Mouse (Mus musculus) neural tube, embryonic 14.5 days (tissue): ENCODE measurements around the gene Olfr725. TPM values are rescaled to one million over a fixed set of nuclear protein-coding genes. Genes with fewer than 3 reads are reported as not detected.

Source experiments
- ATAC-seq: fragments of 200-750 bp; cut with Nextera tagmentation; 2 replicates; pipeline ENCODE4 v1.8.0; 2017; ENCODE audit warnings: low read depth, mild to moderate bottlenecking, moderate TSS enrichment, moderate library complexity
- H3K27ac ChIP-seq: fragments of 300-500 bp; sonication (generic); 2 replicates; pipeline ENCODE4 v1.5.1; 2014; ENCODE audit warnings: low read depth, mild to moderate bottlenecking, control low read depth, low read length, moderate library complexity, mixed read lengths
- H3K27me3 ChIP-seq: fragments of 300-500 bp; sonication (generic); 2 replicates; pipeline ENCODE4 v1.6.1; 2014; ENCODE audit warnings: low read length; ENCODE audit not compliant: control insufficient read depth, insufficient read depth
- H3K36me3 ChIP-seq: fragments of 300-500 bp; sonication (generic); 2 replicates; pipeline ENCODE4 v1.6.1; 2014; ENCODE audit warnings: low read length, mixed read lengths; ENCODE audit not compliant: control insufficient read depth, insufficient read depth
- H3K4me1 ChIP-seq: fragments of 300-500 bp; sonication (generic); 2 replicates; pipeline ENCODE4 v1.6.1; 2014; ENCODE audit warnings: low read length; ENCODE audit not compliant: control insufficient read depth, insufficient read depth
- H3K4me2 ChIP-seq: fragments of 300-500 bp; sonication (generic); 2 replicates; pipeline ENCODE4 v1.6.1; 2014; ENCODE audit warnings: mild to moderate bottlenecking, low read depth, low read length, control low read depth
- H3K4me3 ChIP-seq: fragments of 300-500 bp; sonication (generic); 2 replicates; pipeline ENCODE4 v1.5.1; 2014; ENCODE audit warnings: low read depth, low read length, control low read depth, mixed read lengths
- H3K9ac ChIP-seq: fragments of 300-500 bp; sonication (generic); replicated peaks from 2 replicates; pipeline ENCODE4 v1.6.1; 2014; ENCODE audit warnings: low read depth, mild to moderate bottlenecking, control low read depth, low read length, mixed read lengths
- H3K9me3 ChIP-seq: fragments of 300-500 bp; sonication (generic); 2 replicates; pipeline ENCODE4 v1.6.1; 2016; ENCODE audit warnings: low read length; ENCODE audit not compliant: control insufficient read depth
- WGBS: fragments of 180-500 bp; shearing (Covaris S2); extraction: QIAGEN DNeasy Blood & Tissue Kit; methylation state at CpG from one replicate; pipeline ENCODE4 v1.1.7; 2014; 5-methylcytosine and 5-hydroxymethylcytosine counted together
- polyA plus RNA-seq: library from polyadenylated mRNA; unstranded; fragments of >200 nt; fragmentation: Nextera tagmentation; extraction: Ambion mirVana; gene quantifications from 2 replicates; pipeline ENCODE4 v1.2.1, GENCODE M21; 2014

The Olfr725 gene
- not detected in 2 replicates for polyA plus RNA-seq

- Histone ChIP-seq H3K9me3 (no peaks in the 10 kb centered on the region), H3K4me3 (no peak within 1 kb of the TSS), H3K36me3 (no peaks in the 10 kb centered on the region), H3K4me1 (no peaks in the 10 kb centered on the region), H3K4me2 (no peak within 1 kb of the TSS), H3K27me3 (no peaks in the 10 kb centered on the region), H3K27ac (no peak within 1 kb of the TSS), H3K9ac (no peak within 1 kb of the TSS)
- no peak for ATAC-seq
Observed at GRCm38 (mm10) chr14:50040275-50040674, at the start of gene Olfr725. Olfr725 (minus strand) TSS chr14:50040375.

GRCm38 (mm10) chr14:50062733-50063104 is 22.5 kb upstream of the Olfr725 start:
- WGBS: 1% methylated on average over 4 of the region's 4 CpGs
- H3K9me3 ChIP-seq: no peaks in the 10 kb centered on the region
- no peak overlapping the region for H3K27ac ChIP-seq
- peak; percentile 64 for ATAC-seq
- no peaks in the 10 kb centered on the region for H3K4me1 ChIP-seq
- H3K4me3 ChIP-seq: peak overlapping the region; percentile 78
- H3K27me3 ChIP-seq: no peaks in the 10 kb centered on the region
- H3K4me2 ChIP-seq: peak overlapping the region; percentile 68
- no peak overlapping the region; the same call in 1 of the 2 replicates for H3K9ac ChIP-seq
- no peaks in the 10 kb centered on the region for H3K36me3 ChIP-seq

- WGBS: 1% methylated on average over 52 of the region's 52 CpGs
- Histone ChIP-seq H3K4me2 (peak overlapping the region; percentile 68), H3K27me3 (no peaks in the 10 kb centered on the region), H3K4me1 (no peaks in the 10 kb centered on the region), H3K9ac (peak overlapping the region; percentile 62), H3K9me3 (no peaks in the 10 kb centered on the region), H3K4me3 (peak overlapping the region; percentile 78), H3K36me3 (no peaks in the 10 kb centered on the region), H3K27ac (peak overlapping the region; percentile 62; the same call in 1 of the 2 replicates)
- peak; percentile 98 for ATAC-seq
Observed at GRCm38 (mm10) chr14:50061955-50062732, 22.0 kb upstream of the Olfr725 start.

GRCm38 (mm10) chr14:50061590-50061954 is 21.4 kb upstream of the Olfr725 start:
- 2% methylated on average over 13 of the region's 13 CpGs for WGBS
- H3K27me3 ChIP-seq: no peaks in the 10 kb centered on the region
- ATAC-seq: peak; percentile 30
- no peaks in the 10 kb centered on the region for H3K4me1 ChIP-seq
- peak overlapping the region; percentile 78 for H3K4me3 ChIP-seq
- no peak overlapping the region for H3K27ac ChIP-seq
- peak overlapping the region; percentile 68 for H3K4me2 ChIP-seq
- no peaks in the 10 kb centered on the region for H3K9me3 ChIP-seq
- no peaks in the 10 kb centered on the region for H3K36me3 ChIP-seq
- H3K9ac ChIP-seq: peak overlapping the region; percentile 62

- ATAC-seq: no peak
- no peaks in the 10 kb centered on the region for H3K4me1 ChIP-seq
- no peaks in the 10 kb centered on the region for H3K27me3 ChIP-seq
- WGBS: 23% methylated on average over 11 of the region's 11 CpGs
- no peaks in the 10 kb centered on the region for H3K9me3 ChIP-seq
- peak overlapping the region; percentile 78 for H3K4me3 ChIP-seq
- 0 out of 2 replicates have a peak overlapping the region, but pooled peaks have one; percentile 62 for H3K9ac ChIP-seq
- H3K4me2 ChIP-seq: peak overlapping the region; percentile 68
- H3K36me3 ChIP-seq: no peaks in the 10 kb centered on the region
- no peak overlapping the region for H3K27ac ChIP-seq
Observed at GRCm38 (mm10) chr14:50061179-50061578, 21.0 kb upstream of the Olfr725 start.

- WGBS: 88% methylated on average over 2 of the region's 2 CpGs
- H3K9me3 ChIP-seq: no peaks in the 10 kb centered on the region
- no peaks in the 10 kb centered on the region for H3K27me3 ChIP-seq
- no peak overlapping the region for H3K4me2 ChIP-seq
- no peak overlapping the region for H3K9ac ChIP-seq
- no peak overlapping the region for H3K27ac ChIP-seq
- H3K36me3 ChIP-seq: no peaks in the 10 kb centered on the region
- no peaks in the 10 kb centered on the region for H3K4me1 ChIP-seq
- H3K4me3 ChIP-seq: no peak overlapping the region
- no peak for ATAC-seq
Observed at GRCm38 (mm10) chr14:50032041-50032440, 8.1 kb downstream of the Olfr725 start.

GRCm38 (mm10) chr14:50031356-50031755 is 8.8 kb downstream of the Olfr725 start:
- Histone ChIP-seq H3K9ac (no peak overlapping the region), H3K4me3 (no peak overlapping the region), H3K36me3 (no peaks in the 10 kb centered on the region), H3K27ac (no peak overlapping the region), H3K9me3 (no peaks in the 10 kb centered on the region), H3K4me2 (no peak overlapping the region), H3K27me3 (no peaks in the 10 kb centered on the region), H3K4me1 (no peaks in the 10 kb centered on the region)
- 87% methylated on average over 4 of the region's 4 CpGs for WGBS
- no peak for ATAC-seq

- Histone ChIP-seq H3K36me3 (no peaks in the 10 kb centered on the region), H3K4me2 (no peak overlapping the region), H3K9me3 (no peaks in the 10 kb centered on the region), H3K27me3 (no peaks in the 10 kb centered on the region), H3K4me3 (no peak overlapping the region), H3K9ac (no peak overlapping the region), H3K27ac (no peak overlapping the region), H3K4me1 (no peaks in the 10 kb centered on the region)
- 88% methylated on average over 2 of the region's 2 CpGs for WGBS
- ATAC-seq: no peak
Observed at GRCm38 (mm10) chr14:50026371-50026770, 13.8 kb downstream of the Olfr725 start.
